Mouse (Mus musculus) embryonic stem cell, embryonic (primary cell): ENCODE results near the gene Nppa.

ENCODE experiments used
- CTCF ChIA-PET, 4 experiments: fragments of 300-600 bp in 2 of 4; fragments of 350-600 bp in 2 of 4; sonication (Branson Sonifier 250); formaldehyde crosslinking; loops; one replicate each; lab custom pipeline; 2022; ENCODE audit warnings: inconsistent platforms in 2 of 4; lab: Charles Lee
- POLR2A ChIA-PET, 4 experiments: fragments of 300-600 bp in 2 of 4; fragments of 350-600 bp in 2 of 4; sonication (Branson Sonifier 250); formaldehyde crosslinking; loops; one replicate each; lab custom pipeline; 2022; ENCODE audit warnings: antibody characterized with exemption in 4 of 4, inconsistent platforms in 1 of 4; lab: Charles Lee

Nppa gene

GRCm38 (mm10) chr4:147993571-147994095 is 6.9 kb upstream of the Nppa start:
- ChIA-PET CTCF (interaction anchor here in 2 of 4 experiments (0.5 to 1.7 kb wide), 2 partner anchors 8 to 25 kb away, joined by 5 read pairs; partner anchors contain the start of gene Nppb (in 1 of the 2)), POLR2A (interaction anchor here in 2 of 4 experiments (0.6 to 2.3 kb wide), 12 partner anchors 8 to 228 kb away, joined by 3 to 8 read pairs (median 3); partner anchors contain the start of genes Clcn6 (in 1 of the 2), Fbxo6 (in 1 of the 2), Mthfr (in 1 of the 2) and Nppb (in 1 of the 2))

- ChIA-PET POLR2A (interaction anchor here in 3 of 4 experiments (0.6 to 2.3 kb wide), 9 partner anchors 10 to 156 kb away, joined by 3 to 7 read pairs (median 3); partner anchors contain the start of genes Nppb (in 2 of the 3) and Fbxo6 (in 1 of the 3)), CTCF (interaction anchor here in 3 of 4 experiments (0.7 to 1.5 kb wide), 9 partner anchors 10 to 157 kb away, joined by 3 to 5 read pairs (median 3); partner anchors contain the start of genes Nppb (in 2 of the 3) and Fbxo6 (in 1 of the 3))
Observed at GRCm38 (mm10) chr4:147995311-147995710, 5.2 kb upstream of the Nppa start.

- CTCF ChIA-PET: interaction anchor here in 3 of 4 experiments (0.6 to 1.5 kb wide), 5 partner anchors 14 to 286 kb away, joined by 3 to 5 read pairs (median 3); partner anchors contain the start of gene Disp3 (in 1 of the 3)
- POLR2A ChIA-PET: interaction anchor here in 3 of 4 experiments (0.8 to 3.5 kb wide), 14 partner anchors 9 to 74 kb away, joined by 3 to 24 read pairs (median 4); partner anchors contain the start of genes Nppb (in 2 of the 3), Clcn6 (in 1 of the 3) and Mthfr (in 1 of the 3)
Observed at GRCm38 (mm10) chr4:148001013-148001789, 679 bp downstream of the Nppa start.

GRCm38 (mm10) chr4:148001866-148002265 is 1.3 kb downstream of the Nppa start:
- CTCF ChIA-PET: interaction anchor here in 2 of 4 experiments (1.2 to 1.3 kb wide), 2 partner anchors 13 to 14 kb away, joined by 3 read pairs; no protein-coding TSS in a partner anchor
- POLR2A ChIA-PET: interaction anchor here in 2 of 4 experiments (0.8 to 2.6 kb wide), 8 partner anchors 12 to 65 kb away, joined by 3 to 8 read pairs (median 3); partner anchors contain the start of gene Nppb (in 1 of the 2)

GRCm38 (mm10) chr4:148004361-148004760 is 3.8 kb downstream of the Nppa start:
- CTCF ChIA-PET: interaction anchor here in 2 of 4 experiments (0.7 to 2.1 kb wide), 3 partner anchors 11 to 163 kb away, joined by 3 to 8 read pairs (median 4); no protein-coding TSS in a partner anchor
- POLR2A ChIA-PET: interaction anchor here in 3 of 4 experiments (0.6 to 4.2 kb wide), 19 partner anchors 10 to 61 kb away, joined by 3 to 18 read pairs (median 5); partner anchors contain the start of genes Nppb (in 3 of the 3), Clcn6 (in 2 of the 3) and Mthfr (in 2 of the 3)

- CTCF ChIA-PET: interaction anchor here in 3 of 4 experiments (0.6 to 2.0 kb wide), 3 partner anchors 15 to 241 kb away, joined by 3 to 10 read pairs (median 4); no protein-coding TSS in a partner anchor
- POLR2A ChIA-PET: interaction anchor here in 1 of 4 experiments (0.6 to 6.4 kb wide), 5 partner anchors 8 to 58 kb away, joined by 3 to 36 read pairs (median 3); partner anchors contain the start of gene Nppa
Observed at GRCm38 (mm10) chr4:148008412-148008811, 7.9 kb downstream of the Nppa start.

GRCm38 (mm10) chr4:148009641-148010040 is 9.1 kb downstream of the Nppa start:
- POLR2A ChIA-PET: interaction anchor here (0.6 to 6.4 kb wide), 7 partner anchors 8 to 110 kb away, joined by 3 to 36 read pairs (median 5); partner anchors contain the start of genes Clcn6 (in 1 of the 4), Mthfr (in 1 of the 4) and Nppa (in 1 of the 4)
- CTCF ChIA-PET: interaction anchor here in 2 of 4 experiments (1.0 to 1.1 kb wide), 2 partner anchors 49 to 105 kb away, joined by 3 to 4 read pairs; no protein-coding TSS in a partner anchor

- ChIA-PET POLR2A (interaction anchor here in 3 of 4 experiments (0.7 to 9.1 kb wide), 9 partner anchors 10 to 48 kb away, joined by 3 to 56 read pairs (median 4); partner anchors contain the start of genes Nppa (in 1 of the 3) and Nppb (in 1 of the 3)), CTCF (no interaction called here)
Observed at GRCm38 (mm10) chr4:148011332-148011731, 10.8 kb downstream of the Nppa start.

GRCm38 (mm10) chr4:148012216-148012615 is 11.7 kb downstream of the Nppa start:
- ChIA-PET CTCF (no interaction called here), POLR2A (interaction anchor here in 3 of 4 experiments (0.5 to 9.1 kb wide), 9 partner anchors 9 to 75 kb away, joined by 3 to 56 read pairs (median 4); partner anchors contain the start of genes Nppa (in 1 of the 3) and Nppb (in 1 of the 3))

- ChIA-PET POLR2A (interaction anchor here (0.9 to 43.0 kb wide), 28 partner anchors 7 to 585 kb away, joined by 3 to 812 read pairs (median 5); partner anchors contain the start of genes Clcn6 (in 2 of the 4), Mthfr (in 2 of the 4) and Nppa (in 1 of the 4)), CTCF (interaction anchor here (0.6 to 3.2 kb wide), 39 partner anchors 9 to 411 kb away, joined by 3 to 12 read pairs (median 4); partner anchors contain the start of genes Nppb (in 2 of the 4), Fbxo2 (in 1 of the 4) and Fbxo44 (in 1 of the 4))
Observed at GRCm38 (mm10) chr4:148015418-148015817, 14.9 kb downstream of the Nppa start.

GRCm38 (mm10) chr4:148016981-148017380 is 16.5 kb downstream of the Nppa start:
- ChIA-PET CTCF (interaction anchor here in 2 of 4 experiments (0.6 to 3.2 kb wide), 5 partner anchors 10 to 58 kb away, joined by 3 to 12 read pairs (median 4); partner anchors contain the start of genes Clcn6 (in 1 of the 2) and Mthfr (in 1 of the 2)), POLR2A (interaction anchor here in 3 of 4 experiments (0.7 to 43.0 kb wide), 21 partner anchors 9 to 123 kb away, joined by 3 to 812 read pairs (median 4); partner anchors contain the start of genes Clcn6 (in 2 of the 3), Mthfr (in 2 of the 3) and Nppb (in 1 of the 3))

- POLR2A ChIA-PET: interaction anchor here in 2 of 4 experiments (0.9 to 43.0 kb wide), 11 partner anchors 7 to 66 kb away, joined by 3 to 812 read pairs (median 5); partner anchors contain the start of genes Clcn6 (in 2 of the 2) and Mthfr (in 2 of the 2)
- CTCF ChIA-PET: interaction anchor here in 1 of 4 experiments (0.6 to 1.3 kb wide), 3 partner anchors 10 to 40 kb away, joined by 3 to 5 read pairs (median 4); no protein-coding TSS in a partner anchor
Observed at GRCm38 (mm10) chr4:148018410-148018809, 17.9 kb downstream of the Nppa start.

GRCm38 (mm10) chr4:148024003-148024402 is 23.5 kb downstream of the Nppa start:
- CTCF ChIA-PET: interaction anchor here in 1 of 4 experiments (0.9 to 1.7 kb wide), 4 partner anchors 9 to 64 kb away, joined by 4 to 6 read pairs (median 4); no protein-coding TSS in a partner anchor
- POLR2A ChIA-PET: interaction anchor here in 3 of 4 experiments (0.5 to 43.0 kb wide), 15 partner anchors 8 to 88 kb away, joined by 3 to 812 read pairs (median 4); partner anchors contain the start of genes Clcn6 (in 3 of the 3), Mthfr (in 3 of the 3), Nppa (in 1 of the 3) and Nppb (in 1 of the 3)

- ChIA-PET CTCF (interaction anchor here in 1 of 4 experiments (0.5 kb wide), 1 partner anchor 168 kb away, joined by 3 read pairs; no protein-coding TSS in a partner anchor), POLR2A (interaction anchor here in 3 of 4 experiments (0.7 to 43.0 kb wide), 11 partner anchors 9 to 78 kb away, joined by 3 to 812 read pairs (median 5); partner anchors contain the start of genes Clcn6 (in 3 of the 3) and Mthfr (in 3 of the 3))
Observed at GRCm38 (mm10) chr4:148029297-148029696, 28.8 kb downstream of the Nppa start.

- POLR2A ChIA-PET: interaction anchor here in 2 of 4 experiments (0.6 to 43.0 kb wide), 11 partner anchors 8 to 147 kb away, joined by 3 to 812 read pairs (median 5); partner anchors contain the start of genes Clcn6 (in 1 of the 2), Mthfr (in 1 of the 2) and Nppb (in 1 of the 2)
- CTCF ChIA-PET: interaction anchor here in 1 of 4 experiments (0.6 kb wide), 1 partner anchor 387 kb away, joined by 4 read pairs; no protein-coding TSS in a partner anchor
Observed at GRCm38 (mm10) chr4:148030506-148030905, 30.0 kb downstream of the Nppa start.
